Mouse (Mus musculus) cerebellum, adult 9-11 months (tissue): ENCODE results near the gene Rtbdn.
A peak's percentile ranks its signal among the peaks of the same experiment; 100 is the strongest.
"Not testable (repeated sequence)": the region's sequence is repeated elsewhere in the genome, so short reads cannot be mapped to it uniquely, and the experiment has no call there.

Experiments used
- DNase-seq: peaks from one replicate; pipeline ENCODE4 v3.0.0; 2022

The Rtbdn gene

GRCm38 (mm10) chr8:84946528-84947240 lies at the start of gene Rtbdn:
TSS of gene Rtbdn (plus strand) at chr8:84946991.
- DNase-seq: peak; percentile 79

GRCm38 (mm10) chr8:84901071-84901470 lies 45.7 kb upstream of the Rtbdn start:
- DNase-seq: no peak

GRCm38 (mm10) chr8:84901752-84902151 lies 45.0 kb upstream of the Rtbdn start, which contains the start of gene Klf1:
TSS of gene Klf1 (plus strand) at chr8:84901928.
- no peak for DNase-seq

GRCm38 (mm10) chr8:84902367-84902919 lies 44.3 kb upstream of the Rtbdn start:
- no peak for DNase-seq

- peak; percentile 95 for DNase-seq
Measured at GRCm38 (mm10) chr8:84902920-84903661, 43.7 kb upstream of the Rtbdn start.

- DNase-seq: peak; percentile 36
Measured at GRCm38 (mm10) chr8:84904351-84904750, 42.4 kb upstream of the Rtbdn start.

GRCm38 (mm10) chr8:84907037-84907436 lies 39.8 kb upstream of the Rtbdn start:
- no peak for DNase-seq

GRCm38 (mm10) chr8:84907493-84907892 lies 39.3 kb upstream of the Rtbdn start:
- DNase-seq: peak; percentile 27

- DNase-seq: not testable (repeated sequence)
Measured at GRCm38 (mm10) chr8:84907979-84908378, 38.8 kb upstream of the Rtbdn start.

- peak; percentile 91 for DNase-seq
Measured at GRCm38 (mm10) chr8:84908421-84909161, 38.2 kb upstream of the Rtbdn start, which contains the start of gene Dnase2a. TSS of gene Dnase2a (plus strand) at chr8:84908560.

GRCm38 (mm10) chr8:84909162-84909767 lies 37.5 kb upstream of the Rtbdn start:
- no peak for DNase-seq

GRCm38 (mm10) chr8:84909949-84910348 lies 36.8 kb upstream of the Rtbdn start:
- DNase-seq: no peak

GRCm38 (mm10) chr8:84910551-84910950 lies 36.2 kb upstream of the Rtbdn start:
- peak; percentile 90 for DNase-seq

- no peak for DNase-seq
Measured at GRCm38 (mm10) chr8:84911854-84912253, 34.9 kb upstream of the Rtbdn start.

GRCm38 (mm10) chr8:84912391-84912790 lies 34.4 kb upstream of the Rtbdn start:
- peak; percentile 56 for DNase-seq

GRCm38 (mm10) chr8:84912895-84913501 lies 33.8 kb upstream of the Rtbdn start:
- peak; percentile 93 for DNase-seq

GRCm38 (mm10) chr8:84913502-84913900 lies 33.3 kb upstream of the Rtbdn start:
- no peak for DNase-seq

GRCm38 (mm10) chr8:84913960-84914359 lies 32.8 kb upstream of the Rtbdn start:
- DNase-seq: no peak

GRCm38 (mm10) chr8:84915269-84915668 lies 31.5 kb upstream of the Rtbdn start:
- no peak for DNase-seq

GRCm38 (mm10) chr8:84917781-84918180 lies 29.0 kb upstream of the Rtbdn start:
- no peak for DNase-seq

GRCm38 (mm10) chr8:84918646-84919045 lies 28.1 kb upstream of the Rtbdn start:
- DNase-seq: no peak

- no peak for DNase-seq
Measured at GRCm38 (mm10) chr8:84921596-84921995, 25.2 kb upstream of the Rtbdn start.
